Comparison of ENCODE assay signal across 18 mouse cellular contexts in the genomic region with DNA sequence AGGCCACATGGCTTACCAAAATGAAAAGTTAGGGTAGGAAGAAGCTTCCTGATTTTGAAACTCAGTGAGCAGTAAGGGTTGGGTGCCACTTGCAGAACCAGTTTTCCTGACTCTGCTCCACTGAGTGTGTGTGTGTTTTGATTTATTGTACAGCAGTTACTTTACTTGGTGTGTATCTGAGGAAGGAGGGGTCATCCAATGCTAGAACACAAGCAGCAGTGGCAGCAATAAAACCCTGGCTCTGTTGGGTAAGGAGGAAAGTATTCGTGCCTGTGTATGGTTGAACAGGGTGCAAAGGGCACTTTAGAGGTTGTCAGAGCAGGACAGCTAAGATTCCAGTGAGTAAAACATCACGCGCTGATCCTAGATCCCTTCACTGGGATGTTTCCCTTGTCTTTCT. TPM values are rescaled to one million over a fixed set of nuclear protein-coding genes. Genes with fewer than 3 reads are reported as not detected.
DNase-seq lines count a peak whose midpoint lies in the region; ATAC-seq and TF ChIP-seq lines count a peak whose summit lies in the region.
"Had no signal": no experiment of that assay in that cellular context is flagged by ENCODE, and none has a peak within 500 bp of the region (broad histone marks: within the 10 kb centered on the region; RNA-seq: fewer than 3 reads in every experiment).

No protein-coding gene starts in this region.

- no peak overlapping the region for H3K9ac ChIP-seq in kidney, embryonic 14.5 days (ENCODE audit: low read depth, low read length)
- H3K9ac ChIP-seq in intestine, embryonic 15.5 days, result no peak overlapping the region
- no peak overlapping the region for H3K9ac ChIP-seq in limb, embryonic 15.5 days
- H3K9ac ChIP-seq: forebrain, postnatal 0 days; liver, embryonic 14.5 days; midbrain, embryonic 13.5 days had no signal

- intact Hi-C loops in gastrocnemius, adult 2 months (cut with DNase I), result no loop called here

- DNase-seq in gastrocnemius, adult 2 months, result no peak
- DNase-seq in gastrocnemius, postnatal 25 days, result no peak
- DNase-seq in kidney, adult 9 months, result peak; percentile 63
- no peak for DNase-seq in right cerebral cortex, adult 2 months (ENCODE audit: low spot score in 2 of 2)
- DNase-seq in layer of hippocampus, adult 9-10 months (ENCODE audit: low spot score), result no peak
- DNase-seq: cerebellum, adult 11 months; cerebellum, postnatal 36 days; forebrain, postnatal 0 days; gastrocnemius, postnatal 36 days; lung, postnatal 36 days; right cerebral cortex, postnatal 14 days; thymus, postnatal 36 days had no signal

- H3K9me3 ChIP-seq in kidney, embryonic 14.5 days (ENCODE audit: control insufficient read depth, low read length), result no peaks in the 10 kb centered on the region
- no peaks in the 10 kb centered on the region for H3K9me3 ChIP-seq in intestine, embryonic 15.5 days
- H3K9me3 ChIP-seq in limb, embryonic 15.5 days, result no peaks in the 10 kb centered on the region
- H3K9me3 ChIP-seq: midbrain, embryonic 13.5 days had no signal

- H3K4me1 ChIP-seq in kidney, embryonic 14.5 days (ENCODE audit: control insufficient read depth, insufficient read depth, low read length), result no peaks in the 10 kb centered on the region
- H3K4me1 ChIP-seq in intestine, embryonic 15.5 days (replicated peaks), result peaks cover 9% of the 10 kb centered on the region
- peaks cover 7% of the 10 kb centered on the region for H3K4me1 ChIP-seq in limb, embryonic 15.5 days

- ATAC-seq in kidney, embryonic 14.5 days (ENCODE audit: low FRiP score, low TSS enrichment), result no peak
- ATAC-seq in intestine, embryonic 15.5 days, result peak; percentile 97
- no peak for ATAC-seq in limb, embryonic 15.5 days (ENCODE audit: insufficient number of reproducible peaks, low FRiP score, low TSS enrichment, low read depth)
- ATAC-seq: forebrain, postnatal 0 days; midbrain, embryonic 13.5 days; Patski had no signal

- H3K27ac ChIP-seq in gastrocnemius, adult 2 months, result 0 out of 2 replicates have a peak overlapping the region, but pooled peaks have one; percentile 10
- no peak overlapping the region for H3K27ac ChIP-seq in kidney, embryonic 14.5 days (ENCODE audit: low read depth, low read length)
- peak overlapping the region; percentile 72 for H3K27ac ChIP-seq in intestine, embryonic 15.5 days
- peak overlapping the region; percentile 62 for H3K27ac ChIP-seq in limb, embryonic 15.5 days
- H3K27ac ChIP-seq: liver, embryonic 14.5 days; midbrain, embryonic 13.5 days had no signal

- WGBS in kidney, embryonic 14.5 days, result 86% methylated on average over 3 of the region's 3 CpGs
- 61% methylated on average over 3 of the region's 3 CpGs for WGBS in intestine, embryonic 15.5 days
- 80% methylated on average over 3 of the region's 3 CpGs for WGBS in limb, embryonic 15.5 days

- no peak overlapping the region for H3K4me3 ChIP-seq in gastrocnemius, adult 2 months
- H3K4me3 ChIP-seq in kidney, embryonic 14.5 days (ENCODE audit: low read length), result no peak overlapping the region
- H3K4me3 ChIP-seq in intestine, embryonic 15.5 days (replicated peaks), result no peak overlapping the region
- no peak overlapping the region for H3K4me3 ChIP-seq in limb, embryonic 15.5 days
- H3K4me3 ChIP-seq: midbrain, embryonic 13.5 days had no signal

- no peaks in the 10 kb centered on the region for H3K27me3 ChIP-seq in kidney, embryonic 14.5 days (ENCODE audit: control insufficient read depth, insufficient read depth, low read length)
- H3K27me3 ChIP-seq in intestine, embryonic 15.5 days (replicated peaks), result no peaks in the 10 kb centered on the region
- no peaks in the 10 kb centered on the region for H3K27me3 ChIP-seq in limb, embryonic 15.5 days
- H3K27me3 ChIP-seq: midbrain, embryonic 13.5 days; Patski had no signal

- no peak overlapping the region for H3K4me2 ChIP-seq in kidney, embryonic 14.5 days (replicated peaks; ENCODE audit: low read depth, low read length)
- peak overlapping the region; percentile 28; the same call in 1 of the 2 replicates for H3K4me2 ChIP-seq in intestine, embryonic 15.5 days (replicated peaks)
- no peak overlapping the region for H3K4me2 ChIP-seq in limb, embryonic 15.5 days
- H3K4me2 ChIP-seq: midbrain, embryonic 13.5 days had no signal

- no peak for TF ChIP-seq CTCF in gastrocnemius, adult 2 months (IDR thresholded peaks at IDR 0.05)

- H3K36me3 ChIP-seq in kidney, embryonic 14.5 days (ENCODE audit: control insufficient read depth, insufficient read depth, low read length), result no peaks in the 10 kb centered on the region
- H3K36me3 ChIP-seq in intestine, embryonic 15.5 days, result no peaks in the 10 kb centered on the region
- H3K36me3 ChIP-seq in limb, embryonic 15.5 days, result peaks cover 9% of the 10 kb centered on the region; the same call in 1 of the 2 replicates

RNA-seq across cellular contexts. Expression of gene Akap9, which starts 11.1 kb away (rescaled TPM):
- 10 to 100 TPM; 50.2 to 51.8 TPM for total RNA-seq in gastrocnemius, adult 2 months (2021)
- total RNA-seq in gastrocnemius, postnatal 25 days (2021), result 10 to 100 TPM; 37.2 to 45.0 TPM
- polyA plus RNA-seq in kidney, embryonic 14.5 days (2014; fragmentation: Nextera tagmentation; extraction: Ambion mirVana), result 106 and 119 TPM in 2 replicates
- 118 and 131 TPM in 2 replicates for polyA plus RNA-seq in intestine, embryonic 15.5 days (2015; fragmentation: Nextera tagmentation; extraction: Ambion mirVana)
- polyA plus RNA-seq in limb, embryonic 15.5 days (2015; fragmentation: Nextera tagmentation; extraction: Ambion mirVana), result 139 and 141 TPM in 2 replicates

RNA-seq across cellular contexts. Expression of gene Mterf1a, which starts 45.2 kb away (rescaled TPM):
- total RNA-seq in gastrocnemius, adult 2 months (2021), result 1 to 10 TPM; 1.8 to 1.9 TPM
- total RNA-seq in gastrocnemius, postnatal 25 days (2021), result 1 to 10 TPM; 1.3 TPM
- 8.4 and 9.3 TPM in 2 replicates for polyA plus RNA-seq in kidney, embryonic 14.5 days (2014; fragmentation: Nextera tagmentation; extraction: Ambion mirVana)
- 7.4 and 9.0 TPM in 2 replicates for polyA plus RNA-seq in intestine, embryonic 15.5 days (2015; fragmentation: Nextera tagmentation; extraction: Ambion mirVana)
- polyA plus RNA-seq in limb, embryonic 15.5 days (2015; fragmentation: Nextera tagmentation; extraction: Ambion mirVana), result 6.8 and 8.0 TPM in 2 replicates
